Mouse (Mus musculus) B cell, adult 2 months (primary cell): ENCODE measurements around the gene Plekhb1.

Experiments used
- DNase-seq, 2 experiments: peaks; one replicate each; pipeline ENCODE4 v3.0.0; 2022

The Plekhb1 gene

GRCm38 (mm10) chr7:100662231-100662630 is at the start of gene Plekhb1:
Gene Plekhb1 (minus strand): TSS chr7:100662414.
- no peak for DNase-seq

DNA sequence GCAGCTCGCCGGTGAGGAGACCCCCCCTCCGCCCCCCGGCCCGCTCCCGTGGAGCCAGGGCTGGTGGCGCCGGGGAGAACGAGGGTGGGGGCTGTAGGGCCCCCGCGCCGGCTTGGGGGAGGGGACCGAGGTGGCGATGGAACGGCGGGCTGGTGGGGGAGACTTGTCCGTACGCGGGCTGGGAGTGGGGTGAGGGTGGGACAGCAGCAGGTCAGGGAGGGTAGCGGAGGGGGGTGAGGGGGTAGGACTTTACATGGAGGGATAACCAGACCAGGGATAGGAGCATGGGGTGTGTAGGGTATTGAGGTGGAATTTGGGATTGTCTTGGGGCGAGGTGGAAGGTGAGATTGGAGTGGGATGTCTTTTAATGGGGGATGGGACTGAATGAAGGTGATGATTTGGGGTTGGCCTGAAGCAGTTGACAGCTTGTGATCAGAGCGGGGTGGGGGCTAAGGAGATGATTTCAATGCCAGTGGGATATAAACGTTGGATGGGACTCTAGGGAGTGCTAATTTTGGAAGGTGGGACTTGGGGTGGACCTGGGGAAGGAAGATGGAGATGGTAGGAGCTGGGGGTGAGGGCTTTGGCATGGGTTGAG is 44.8 kb upstream of the Plekhb1 start:
- no peak for DNase-seq

GRCm38 (mm10) chr7:100706143-100706841 is 44.1 kb upstream of the Plekhb1 start, which contains the start of gene Fam168a:
Gene Fam168a (plus strand): TSS chr7:100706635.
- peak; percentile 89 for DNase-seq

- no peak for DNase-seq
Observed at GRCm38 (mm10) chr7:100699771-100700770, 37.9 kb upstream of the Plekhb1 start.

GRCm38 (mm10) chr7:100693199-100693598 is 31.0 kb upstream of the Plekhb1 start:
- DNase-seq, result no peak

DNA sequence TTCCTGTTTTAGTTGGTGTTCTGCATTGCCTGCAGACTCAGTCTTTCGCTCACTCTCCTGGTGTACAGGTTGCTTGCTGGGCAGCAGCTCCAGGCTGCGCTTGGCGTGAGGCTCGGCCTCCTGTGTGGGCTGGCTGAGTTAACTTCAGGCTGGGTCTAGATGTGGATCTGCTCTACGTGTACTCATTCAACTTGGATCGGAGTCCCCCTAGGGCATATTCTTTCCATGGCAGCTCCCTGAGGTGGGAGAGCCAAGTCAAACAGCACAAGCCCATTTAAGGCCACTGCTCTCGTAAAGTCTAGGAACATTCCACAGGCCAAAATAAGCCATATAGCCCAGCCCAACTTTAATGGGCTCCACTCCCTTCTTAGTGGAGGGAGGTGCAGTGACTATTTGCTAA is 26.3 kb upstream of the Plekhb1 start:
- DNase-seq, result no peak

DNA sequence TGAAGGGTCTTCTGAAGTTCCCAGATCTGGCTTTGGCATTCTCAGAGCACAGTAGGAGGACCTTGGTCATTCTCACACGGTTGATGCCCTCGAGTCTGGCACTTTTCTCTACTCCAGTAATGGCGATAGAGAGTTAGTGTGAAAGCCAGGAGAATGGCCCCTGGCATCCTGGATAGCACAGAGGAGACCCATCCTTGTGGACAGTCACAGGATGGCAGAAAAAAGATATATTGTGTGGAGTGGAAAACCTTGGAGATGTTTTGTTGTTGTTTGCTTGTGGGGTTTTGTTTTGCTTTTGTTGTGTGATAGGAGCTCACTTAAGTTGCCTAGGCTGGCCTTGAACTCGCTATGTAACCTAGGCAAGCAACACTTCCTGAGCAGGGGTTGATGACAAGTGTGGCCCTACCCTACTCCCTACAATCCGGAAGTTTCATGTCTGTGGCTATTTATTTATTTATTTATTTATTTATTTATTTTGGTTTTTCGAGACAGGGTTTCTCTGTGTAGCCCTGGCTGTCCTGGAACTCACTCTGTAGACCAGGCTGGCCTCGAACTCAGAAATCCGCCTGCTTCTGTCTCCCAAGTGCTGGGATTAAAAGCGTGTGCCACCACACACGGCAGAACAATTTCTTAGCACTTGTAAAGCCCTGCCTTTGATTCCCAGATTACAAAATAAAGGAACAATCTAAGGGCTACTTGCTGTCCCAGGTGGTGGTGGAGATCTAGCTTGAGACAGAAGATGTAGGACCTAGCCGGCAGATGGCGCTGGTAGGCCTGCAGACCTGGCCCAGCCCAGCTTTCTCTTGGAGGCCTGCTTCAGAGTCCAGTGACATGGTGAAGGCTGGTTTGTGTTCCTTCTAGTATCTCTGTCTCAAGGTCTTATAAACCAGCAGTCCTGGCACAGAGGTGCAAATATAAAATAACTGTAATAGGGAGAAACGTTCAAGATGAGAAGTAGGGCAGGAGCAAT is 23.1 kb upstream of the Plekhb1 start:
- peak; percentile 73 to 75 for DNase-seq

DNA sequence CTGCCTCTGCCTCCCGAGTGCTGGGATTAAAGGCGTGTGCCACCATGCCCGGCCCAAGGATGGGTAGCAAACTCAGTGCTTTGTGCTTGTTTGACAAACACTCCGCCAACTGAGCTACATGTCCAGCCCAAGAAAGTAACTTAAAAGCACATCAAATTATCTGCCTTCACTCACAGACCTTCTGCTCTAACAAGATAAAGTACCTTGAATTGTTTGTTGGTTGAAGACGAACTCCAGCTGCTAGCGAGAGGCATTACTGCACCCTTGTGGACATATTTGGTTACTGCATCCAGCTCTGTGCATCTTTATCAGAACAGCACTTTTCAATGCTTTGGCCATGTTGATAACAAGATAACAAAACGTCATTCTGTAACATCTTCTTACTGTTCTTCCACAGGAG is 22.3 kb upstream of the Plekhb1 start:
- peak; percentile 65 to 68 for DNase-seq

DNA sequence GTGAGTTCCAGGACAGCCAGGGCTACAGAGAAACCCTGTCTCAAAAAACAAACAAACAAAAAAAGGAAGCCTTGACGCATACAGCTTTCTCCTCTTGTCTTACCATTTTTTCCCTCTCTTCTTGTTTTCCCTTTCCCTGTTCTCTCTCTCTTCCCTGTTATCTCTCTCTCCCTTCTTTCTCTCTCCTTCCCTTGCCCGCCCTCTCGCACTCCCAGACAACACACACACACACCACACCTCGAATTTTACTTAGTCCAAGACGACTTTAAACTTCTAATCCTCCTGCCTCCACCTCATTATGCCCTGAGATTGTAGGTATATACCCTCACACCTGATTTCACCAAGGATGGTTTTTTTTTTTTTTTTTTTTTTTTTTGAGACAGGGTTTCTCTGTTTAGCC is 21.9 kb upstream of the Plekhb1 start:
- no peak for DNase-seq

- DNase-seq, result no peak
Observed at GRCm38 (mm10) chr7:100683241-100683640, 21.0 kb upstream of the Plekhb1 start.

DNA sequence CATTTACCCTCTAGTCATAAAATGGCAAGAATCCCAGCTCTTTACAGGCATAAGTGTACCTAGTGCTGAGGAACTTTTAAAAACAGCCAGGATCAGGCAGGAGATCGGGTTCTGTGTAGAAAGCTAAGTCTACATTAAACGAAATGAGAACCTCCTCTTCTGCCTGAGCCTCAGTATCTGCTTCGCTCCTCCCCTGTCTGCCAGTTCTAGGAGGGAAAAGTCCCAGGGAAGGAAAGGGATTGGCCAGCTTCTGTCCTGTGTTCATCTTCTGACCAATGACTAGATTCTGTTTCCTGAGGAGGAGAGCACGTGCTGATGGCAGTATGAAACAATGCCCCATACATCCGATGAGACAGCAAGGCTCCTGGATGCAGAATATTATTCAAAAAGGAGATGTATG is 18.9 kb upstream of the Plekhb1 start:
- DNase-seq, result no peak

DNA sequence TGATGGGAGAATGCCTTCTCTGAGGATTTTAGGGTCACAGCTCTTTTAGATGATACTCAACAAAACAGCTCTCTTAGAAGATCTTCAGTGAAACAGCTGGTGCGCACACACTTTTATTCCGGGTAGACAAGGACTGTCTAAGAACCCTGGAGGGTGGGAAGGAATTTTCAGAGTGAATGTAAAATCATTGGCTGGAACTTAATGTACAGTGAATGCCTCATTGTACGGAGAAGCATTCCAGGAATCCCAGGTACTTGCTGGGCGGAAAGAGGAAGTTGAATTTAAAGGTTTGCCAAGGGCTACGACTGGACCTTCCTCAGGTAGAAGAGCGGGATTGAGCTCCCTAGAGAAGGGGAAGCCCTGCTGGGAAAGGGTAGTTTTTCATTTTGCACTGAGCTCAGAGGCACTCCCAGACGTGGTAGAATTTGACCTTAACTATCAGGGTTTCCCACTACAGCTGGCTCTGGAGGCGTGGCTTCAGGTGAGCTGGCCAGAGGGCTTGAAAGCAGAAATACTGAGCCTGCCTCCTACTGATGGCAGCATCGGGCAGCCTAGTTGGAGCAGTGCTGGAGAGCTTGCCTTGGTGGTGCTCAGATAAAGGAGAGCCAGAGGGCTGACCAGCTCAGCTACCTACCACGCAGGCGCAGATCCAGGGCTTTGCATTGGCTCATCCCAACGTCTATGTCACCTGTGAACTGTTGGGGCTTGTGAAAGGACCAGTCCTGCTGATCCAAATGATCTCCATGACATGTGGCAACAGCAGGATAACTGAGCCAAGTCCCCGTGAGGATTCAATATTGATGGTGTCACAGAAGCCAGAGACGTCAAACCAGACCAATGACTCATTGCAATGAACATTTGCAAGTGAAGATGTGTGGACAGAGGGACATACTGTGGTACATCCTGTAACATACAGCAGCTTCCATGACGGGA is 17.0 kb upstream of the Plekhb1 start:
- no peak for DNase-seq

DNA sequence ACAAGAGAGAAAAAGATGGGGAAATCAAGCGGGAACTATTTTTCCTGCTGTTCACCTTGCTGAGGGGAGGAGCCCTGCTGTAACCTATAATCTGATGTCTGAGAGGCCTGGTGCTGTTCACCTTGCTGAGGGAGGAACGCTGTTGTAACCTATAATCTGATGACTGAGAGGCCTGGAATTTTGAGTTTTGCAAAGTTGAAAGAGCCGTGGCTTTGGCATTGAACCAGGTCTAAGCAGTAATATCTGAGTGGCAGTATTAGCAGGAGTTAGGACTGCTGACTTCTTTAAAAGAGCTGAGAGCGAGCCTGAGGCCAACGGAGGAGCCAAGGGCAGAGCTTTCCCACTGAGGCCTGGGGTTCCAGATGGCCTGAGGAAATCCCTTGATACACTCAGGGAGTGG is 15.8 kb upstream of the Plekhb1 start:
- DNase-seq, result no peak

DNA sequence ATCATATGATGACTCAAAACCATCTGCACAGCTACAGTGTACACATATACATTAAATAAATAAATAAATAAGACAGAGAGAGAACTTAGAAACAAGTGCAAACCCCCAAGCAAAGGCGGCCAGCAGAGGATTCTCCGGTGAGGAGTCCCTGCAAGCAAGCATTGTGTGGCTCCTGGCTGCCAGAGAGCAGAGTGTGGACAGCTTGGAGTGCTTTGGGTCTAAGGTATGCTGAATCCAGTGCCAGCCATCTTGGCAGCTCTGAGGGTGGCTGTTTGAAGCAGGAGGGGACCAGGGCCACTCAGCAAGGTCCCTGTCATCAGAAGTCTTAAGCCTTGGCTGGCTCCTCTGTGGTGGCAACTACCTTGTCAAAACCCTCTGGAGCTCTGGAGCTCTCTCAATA is 12.7 kb upstream of the Plekhb1 start:
- DNase-seq, result no peak

DNA sequence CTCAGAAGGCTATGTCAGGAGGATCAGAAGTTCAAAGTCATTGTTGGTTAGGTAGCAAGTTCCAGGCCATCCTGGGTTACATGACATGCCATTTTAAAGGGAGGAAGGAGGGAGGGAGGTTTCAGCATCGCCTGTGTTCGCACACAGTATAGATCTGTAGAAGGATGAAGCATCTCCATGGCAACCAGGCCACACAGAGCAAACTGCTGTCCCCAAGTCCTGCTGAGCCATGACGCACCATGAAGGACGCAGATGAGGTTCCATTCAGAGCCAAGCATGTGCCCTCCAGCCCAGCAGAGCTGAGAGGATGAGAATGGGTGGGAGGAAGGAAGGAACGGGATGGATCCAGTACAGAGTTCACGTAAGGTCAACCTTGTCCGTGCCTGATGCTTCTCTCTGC is 11.2 kb upstream of the Plekhb1 start:
- no peak for DNase-seq

GRCm38 (mm10) chr7:100670646-100671045 is 8.4 kb upstream of the Plekhb1 start:
- no peak for DNase-seq

- no peak for DNase-seq
Observed at GRCm38 (mm10) chr7:100663729-100664304, 1.6 kb upstream of the Plekhb1 start.

DNA sequence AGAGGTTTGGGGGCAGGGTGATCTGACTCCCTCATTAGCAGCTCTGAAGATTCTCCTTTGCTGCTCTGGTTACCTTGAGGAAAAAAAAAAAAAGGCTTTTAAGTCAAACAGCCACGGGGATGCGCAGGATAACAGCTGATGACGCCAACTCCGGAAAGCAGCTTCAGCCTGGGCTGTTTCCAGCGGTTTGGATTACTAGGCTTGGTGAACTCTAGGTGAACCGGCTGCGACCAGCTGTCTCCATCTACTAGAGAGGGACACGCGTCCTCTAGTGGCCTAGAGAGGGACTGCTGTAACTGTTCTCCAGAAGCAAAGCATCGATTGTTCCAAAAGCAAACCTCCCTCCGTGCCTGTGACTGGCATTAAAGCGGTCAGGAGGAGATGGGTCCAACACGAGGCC is 976 bp upstream of the Plekhb1 start:
- peak; percentile 80 to 82 for DNase-seq

DNA sequence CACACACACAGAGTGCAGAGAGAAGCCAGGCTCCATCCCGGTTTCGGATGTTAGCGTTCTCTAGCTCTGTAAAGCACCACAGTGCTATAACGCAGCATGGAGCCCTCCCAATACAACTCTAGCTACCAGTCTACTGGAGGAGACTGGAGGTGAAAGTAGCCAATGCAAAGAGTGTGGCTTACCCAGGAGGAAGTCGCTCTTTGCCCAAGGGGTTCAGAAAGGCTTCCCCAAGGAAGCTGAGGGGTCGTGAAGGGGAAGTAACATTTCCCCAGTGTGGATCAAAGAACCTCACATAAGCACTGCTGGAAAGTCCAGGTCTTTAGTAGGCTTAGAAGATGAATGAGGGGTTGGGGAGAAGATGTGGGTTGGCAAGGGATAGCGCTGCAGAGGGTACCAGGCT is 950 bp downstream of the Plekhb1 start:
- peak in 1 of 2 experiments; percentile 11 for DNase-seq

- no peak for DNase-seq
Observed at GRCm38 (mm10) chr7:100658093-100658578, 4.1 kb downstream of the Plekhb1 start.

- DNase-seq, result no peak
Observed at GRCm38 (mm10) chr7:100656739-100657138, 5.5 kb downstream of the Plekhb1 start.
